Mouse (Mus musculus): ENCODE measurements around the gene Rasa2. TPM values are rescaled to one million over a fixed set of nuclear protein-coding genes. Genes with fewer than 3 reads are reported as not detected.

The Rasa2 gene
- polyA plus RNA-seq, 1 experiment from 2014 or later, result 20.5 TPM

GRCm38 (mm10) chr9:96535431-96535830 lies 96.0 kb downstream of the Rasa2 start:
- Histone ChIP-seq H3K27ac (ENCODE audit: low read depth) (no peak overlapping the region), H3K4me2 (ENCODE audit: low read length) (no peak overlapping the region), H3K4me3 (ENCODE audit: low read depth, low read length) (no peak overlapping the region), H3K9ac (ENCODE audit: low read length) (no peak overlapping the region), H3K9me3 (ENCODE audit: control insufficient read depth, low read length) (no peaks in the 10 kb centered on the region), H3K36me3 (ENCODE audit: control insufficient read depth, insufficient read depth, low read length) (no peaks in the 10 kb centered on the region), H3K27me3 (replicated peaks; ENCODE audit: control insufficient read depth, insufficient read depth, low read length) (no peaks in the 10 kb centered on the region), H3K4me1 (replicated peaks; ENCODE audit: control insufficient read depth, insufficient read depth, low read length) (peaks cover 14% of the 10 kb centered on the region; the same call in 1 of the 2 replicates)
- WGBS, result 91% methylated on average over 6 of the region's 6 CpGs
- ATAC-seq (replicated peaks; ENCODE audit: low FRiP score, low TSS enrichment, low read depth) (no peak), DNase-seq (ENCODE audit: low spot score) (no peak)

- Histone ChIP-seq H3K4me1 (replicated peaks; ENCODE audit: control insufficient read depth, insufficient read depth, low read length) (peaks cover 16% of the 10 kb centered on the region; the same call in 1 of the 2 replicates), H3K27ac (ENCODE audit: low read depth) (no peak overlapping the region), H3K4me2 (ENCODE audit: low read length) (no peak overlapping the region), H3K9ac (ENCODE audit: low read length) (no peak overlapping the region), H3K27me3 (replicated peaks; ENCODE audit: control insufficient read depth, insufficient read depth, low read length) (no peaks in the 10 kb centered on the region), H3K4me3 (ENCODE audit: low read depth, low read length) (no peak overlapping the region), H3K36me3 (ENCODE audit: control insufficient read depth, insufficient read depth, low read length) (no peaks in the 10 kb centered on the region), H3K9me3 (ENCODE audit: control insufficient read depth, low read length) (no peaks in the 10 kb centered on the region)
- WGBS, result 92% methylated on average over 4 of the region's 4 CpGs
- DNase-seq (ENCODE audit: low spot score), result peak; percentile 42
- no peak for ATAC-seq (replicated peaks; ENCODE audit: low FRiP score, low TSS enrichment, low read depth)
These were observed 97.2 kb downstream of the Rasa2 start for GRCm38 (mm10) chr9:96534256-96534655.

- Histone ChIP-seq H3K27ac (ENCODE audit: low read depth) (no peak overlapping the region), H3K4me1 (replicated peaks; ENCODE audit: control insufficient read depth, insufficient read depth, low read length) (peaks cover 16% of the 10 kb centered on the region; the same call in 1 of the 2 replicates), H3K4me3 (ENCODE audit: low read depth, low read length) (no peak overlapping the region), H3K4me2 (ENCODE audit: low read length) (no peak overlapping the region), H3K9ac (ENCODE audit: low read length) (no peak overlapping the region), H3K36me3 (ENCODE audit: control insufficient read depth, insufficient read depth, low read length) (no peaks in the 10 kb centered on the region), H3K9me3 (ENCODE audit: control insufficient read depth, low read length) (no peaks in the 10 kb centered on the region), H3K27me3 (replicated peaks; ENCODE audit: control insufficient read depth, insufficient read depth, low read length) (no peaks in the 10 kb centered on the region)
- WGBS, result 57% methylated on average over 6 of the region's 6 CpGs
- DNase-seq (ENCODE audit: low spot score) (peak; percentile 50), ATAC-seq (replicated peaks; ENCODE audit: low FRiP score, low TSS enrichment, low read depth) (no peak)
These were observed 97.9 kb downstream of the Rasa2 start for GRCm38 (mm10) chr9:96533476-96533875.

- no peak overlapping the region for H3K9ac ChIP-seq (ENCODE audit: low read length)
- DNase-seq (ENCODE audit: low spot score), result no peak
- no peak overlapping the region for H3K4me3 ChIP-seq (ENCODE audit: low read depth, low read length)
- H3K4me1 ChIP-seq (replicated peaks; ENCODE audit: control insufficient read depth, insufficient read depth, low read length), result peaks cover 16% of the 10 kb centered on the region; the same call in 1 of the 2 replicates
- no peak for ATAC-seq (replicated peaks; ENCODE audit: low FRiP score, low TSS enrichment, low read depth)
- no peaks in the 10 kb centered on the region for H3K27me3 ChIP-seq (replicated peaks; ENCODE audit: control insufficient read depth, insufficient read depth, low read length)
- 66% methylated on average over 4 of the region's 4 CpGs for WGBS
- no peak overlapping the region; the same call in 1 of the 2 replicates for H3K27ac ChIP-seq (ENCODE audit: low read depth)
- no peak overlapping the region for H3K4me2 ChIP-seq (ENCODE audit: low read length)
- no peaks in the 10 kb centered on the region for H3K9me3 ChIP-seq (ENCODE audit: control insufficient read depth, low read length)
- H3K36me3 ChIP-seq (ENCODE audit: control insufficient read depth, insufficient read depth, low read length), result no peaks in the 10 kb centered on the region
These were observed 98.9 kb downstream of the Rasa2 start for GRCm38 (mm10) chr9:96532531-96532930.

- Histone ChIP-seq H3K36me3 (ENCODE audit: control insufficient read depth, insufficient read depth, low read length) (no peaks in the 10 kb centered on the region), H3K4me3 (ENCODE audit: low read depth, low read length) (no peak overlapping the region), H3K27me3 (replicated peaks; ENCODE audit: control insufficient read depth, insufficient read depth, low read length) (no peaks in the 10 kb centered on the region), H3K9ac (ENCODE audit: low read length) (no peak overlapping the region), H3K4me2 (ENCODE audit: low read length) (peak overlapping the region; percentile 23), H3K9me3 (ENCODE audit: control insufficient read depth, low read length) (no peaks in the 10 kb centered on the region), H3K4me1 (replicated peaks; ENCODE audit: control insufficient read depth, insufficient read depth, low read length) (peaks cover 7% of the 10 kb centered on the region; the same call in 1 of the 2 replicates), H3K27ac (ENCODE audit: low read depth) (no peak overlapping the region)
- WGBS, result 38% methylated on average over 11 of the region's 11 CpGs
- no peak for DNase-seq (ENCODE audit: low spot score)
- peak; percentile 58; the same call in 1 of the 2 replicates for ATAC-seq (replicated peaks; ENCODE audit: low FRiP score, low TSS enrichment, low read depth)
These were observed 100.7 kb downstream of the Rasa2 start for GRCm38 (mm10) chr9:96530674-96531081.

- Histone ChIP-seq H3K27me3 (replicated peaks; ENCODE audit: control insufficient read depth, insufficient read depth, low read length) (no peaks in the 10 kb centered on the region), H3K4me3 (ENCODE audit: low read depth, low read length) (no peak overlapping the region), H3K36me3 (ENCODE audit: control insufficient read depth, insufficient read depth, low read length) (no peaks in the 10 kb centered on the region), H3K27ac (ENCODE audit: low read depth) (no peak overlapping the region), H3K4me1 (replicated peaks; ENCODE audit: control insufficient read depth, insufficient read depth, low read length) (peaks cover 7% of the 10 kb centered on the region; the same call in 1 of the 2 replicates), H3K9me3 (ENCODE audit: control insufficient read depth, low read length) (no peaks in the 10 kb centered on the region), H3K9ac (ENCODE audit: low read length) (no peak overlapping the region), H3K4me2 (ENCODE audit: low read length) (peak overlapping the region; percentile 23; the same call in 1 of the 2 replicates)
- ATAC-seq (replicated peaks; ENCODE audit: low FRiP score, low TSS enrichment, low read depth) (no peak), DNase-seq (ENCODE audit: low spot score) (no peak)
- WGBS, result 68% methylated on average over 10 of the region's 10 CpGs
These were observed 101.3 kb downstream of the Rasa2 start for GRCm38 (mm10) chr9:96529961-96530673.

- Histone ChIP-seq H3K36me3 (ENCODE audit: control insufficient read depth, insufficient read depth, low read length) (no peaks in the 10 kb centered on the region), H3K4me1 (replicated peaks; ENCODE audit: control insufficient read depth, insufficient read depth, low read length) (peaks cover 7% of the 10 kb centered on the region; the same call in 1 of the 2 replicates), H3K27me3 (replicated peaks; ENCODE audit: control insufficient read depth, insufficient read depth, low read length) (no peaks in the 10 kb centered on the region), H3K4me3 (ENCODE audit: low read depth, low read length) (no peak overlapping the region), H3K27ac (ENCODE audit: low read depth) (no peak overlapping the region), H3K4me2 (ENCODE audit: low read length) (no peak overlapping the region), H3K9ac (ENCODE audit: low read length) (no peak overlapping the region), H3K9me3 (ENCODE audit: control insufficient read depth, low read length) (no peaks in the 10 kb centered on the region)
- no peak for DNase-seq (ENCODE audit: low spot score)
- no peak for ATAC-seq (replicated peaks; ENCODE audit: low FRiP score, low TSS enrichment, low read depth)
- 80% methylated on average over 4 of the region's 4 CpGs for WGBS
These were observed 105.4 kb downstream of the Rasa2 start for GRCm38 (mm10) chr9:96526011-96526410.

GRCm38 (mm10) chr9:96524972-96525506 lies 106.4 kb downstream of the Rasa2 start, which contains the start of gene Gm28729:
TSS of gene Gm28729 (minus strand) at chr9:96525264.
- H3K27ac ChIP-seq (ENCODE audit: low read depth), result no peak within 1 kb of the TSS
- ATAC-seq (replicated peaks; ENCODE audit: low FRiP score, low TSS enrichment, low read depth) (no peak), DNase-seq (ENCODE audit: low spot score) (no peak)
- H3K9ac ChIP-seq (ENCODE audit: low read length), result no peak within 1 kb of the TSS
- no peaks in the 10 kb centered on the region for H3K4me1 ChIP-seq (replicated peaks; ENCODE audit: control insufficient read depth, insufficient read depth, low read length)
- no peaks in the 10 kb centered on the region for H3K27me3 ChIP-seq (replicated peaks; ENCODE audit: control insufficient read depth, insufficient read depth, low read length)
- H3K36me3 ChIP-seq (ENCODE audit: control insufficient read depth, insufficient read depth, low read length), result no peaks in the 10 kb centered on the region
- no peak within 1 kb of the TSS for H3K4me3 ChIP-seq (ENCODE audit: low read depth, low read length)
- no peak within 1 kb of the TSS for H3K4me2 ChIP-seq (ENCODE audit: low read length)
- WGBS, result 51% methylated on average over 12 of the region's 12 CpGs
- H3K9me3 ChIP-seq (ENCODE audit: control insufficient read depth, low read length), result no peaks in the 10 kb centered on the region

Measured in intestine, embryonic 14.5 days (tissue).